Mouse (Mus musculus) lung, postnatal 0 days (tissue): ENCODE results near the gene D930007J09Rik. TPM values are rescaled to one million over a fixed set of nuclear protein-coding genes. Genes with fewer than 3 reads are reported as not detected.
A peak's percentile ranks its signal among the peaks of the same experiment; 100 is the strongest.

Experiments used
- ATAC-seq: fragments of 200-750 bp; cut with Nextera tagmentation; 2 replicates; pipeline ENCODE4 v1.8.0; 2017; ENCODE audit warnings: moderate library complexity
- DNase-seq: peaks from one replicate; pipeline ENCODE4 v3.0.0-alpha.2; 2016; ENCODE audit warnings: low spot score
- H3K27ac ChIP-seq: fragments of 300-500 bp; sonication (generic); 2 replicates; pipeline ENCODE4 v1.5.1; 2014; ENCODE audit warnings: antibody characterized with exemption, mild to moderate bottlenecking, low read length, mixed read lengths
- H3K27me3 ChIP-seq: fragments of 300-500 bp; sonication (generic); replicated peaks from 2 replicates; pipeline ENCODE4 v1.6.1; 2014; ENCODE audit warnings: low read length, mixed read lengths; ENCODE audit not compliant: insufficient read depth
- H3K36me3 ChIP-seq: fragments of 300-500 bp; sonication (generic); 2 replicates; pipeline ENCODE4 v1.6.1; 2014; ENCODE audit warnings: low read length, mixed read lengths; ENCODE audit not compliant: insufficient read depth
- H3K4me1 ChIP-seq: fragments of 300-500 bp; sonication (generic); 2 replicates; pipeline ENCODE4 v1.6.1; 2014; ENCODE audit warnings: antibody characterized with exemption, low read depth, low read length, mixed read lengths; ENCODE audit not compliant: insufficient read depth
- H3K4me2 ChIP-seq: fragments of 300-500 bp; sonication (generic); replicated peaks from 2 replicates; pipeline ENCODE4 v1.6.1; 2014; ENCODE audit warnings: low read depth, mild to moderate bottlenecking, low read length, moderate library complexity, mixed read lengths
- H3K4me3 ChIP-seq: fragments of 300-500 bp; sonication (generic); 2 replicates; pipeline ENCODE4 v1.5.1; 2014; ENCODE audit warnings: low read depth, low read length
- H3K9ac ChIP-seq: fragments of 300-500 bp; sonication (generic); replicated peaks from 2 replicates; pipeline ENCODE4 v1.6.1; 2014; ENCODE audit warnings: low read depth, mild to moderate bottlenecking
- H3K9me3 ChIP-seq: fragments of 300-500 bp; sonication (generic); 2 replicates; pipeline ENCODE4 v1.6.1; 2016; ENCODE audit warnings: low read length, mixed read lengths
- CTCF ChIP-seq: IDR thresholded peaks from 2 replicates; pipeline ENCODE4 v1.5.1; 2016; ENCODE audit warnings: antibody characterized with exemption, mild to moderate bottlenecking
- EP300 ChIP-seq: IDR thresholded peaks from 2 replicates; pipeline ENCODE4 v1.6.1; 2016; ENCODE audit warnings: antibody characterized with exemption, mild to moderate bottlenecking, control low read depth
- WGBS: fragments of 180-500 bp; shearing (Covaris S2); extraction: QIAGEN DNeasy Blood & Tissue Kit; methylation state at CpG from one replicate; pipeline ENCODE4 v1.1.7; 2014; 5-methylcytosine and 5-hydroxymethylcytosine counted together
- polyA plus RNA-seq: library from polyadenylated mRNA; unstranded; fragments of >200 nt; fragmentation: Nextera tagmentation; extraction: Ambion mirVana; gene quantifications from 2 replicates; pipeline ENCODE4 v1.2.1, GENCODE M21; 2015

Gene D930007J09Rik
- polyA plus RNA-seq, 1 experiment from 2014 or later = not detected

- Histone ChIP-seq H3K9ac (no peak overlapping the region), H3K36me3 (no peaks in the 10 kb centered on the region), H3K27ac (no peak overlapping the region), H3K4me1 (no peaks in the 10 kb centered on the region), H3K4me2 (no peak overlapping the region), H3K9me3 (no peaks in the 10 kb centered on the region), H3K27me3 (no peaks in the 10 kb centered on the region), H3K4me3 (no peak overlapping the region)
- ATAC-seq (no peak), DNase-seq (no peak)
- TF ChIP-seq EP300 (no peak), CTCF (no peak)
- WGBS = 66% methylated on average over 3 of the region's 3 CpGs
These were observed 29.0 kb upstream of the D930007J09Rik start for GRCm38 (mm10) chr13:32831505-32832273.

GRCm38 (mm10) chr13:32828886-32829285 is 26.2 kb upstream of the D930007J09Rik start:
- no peaks in the 10 kb centered on the region for H3K27me3 ChIP-seq
- H3K4me2 ChIP-seq = no peak overlapping the region
- H3K4me1 ChIP-seq = no peaks in the 10 kb centered on the region
- ATAC-seq = no peak
- H3K4me3 ChIP-seq = no peak overlapping the region
- TF ChIP-seq EP300 = no peak
- TF ChIP-seq CTCF = no peak
- WGBS = 60% methylated on average over 4 of the region's 4 CpGs
- H3K36me3 ChIP-seq = no peaks in the 10 kb centered on the region
- H3K9ac ChIP-seq = no peak overlapping the region
- no peaks in the 10 kb centered on the region for H3K9me3 ChIP-seq
- DNase-seq = no peak
- no peak overlapping the region for H3K27ac ChIP-seq

- TF ChIP-seq CTCF = peak; percentile 81
- no peak for TF ChIP-seq EP300
- Histone ChIP-seq H3K9me3 (no peaks in the 10 kb centered on the region), H3K4me3 (no peak overlapping the region), H3K4me1 (no peaks in the 10 kb centered on the region), H3K9ac (no peak overlapping the region), H3K4me2 (no peak overlapping the region), H3K27ac (no peak overlapping the region), H3K36me3 (no peaks in the 10 kb centered on the region), H3K27me3 (no peaks in the 10 kb centered on the region)
- peak; percentile 41 for DNase-seq
- WGBS = 43% methylated on average over 4 of the region's 4 CpGs
- ATAC-seq = no peak
These were observed 25.3 kb upstream of the D930007J09Rik start for GRCm38 (mm10) chr13:32827951-32828350.

GRCm38 (mm10) chr13:32827111-32827822 is 24.6 kb upstream of the D930007J09Rik start:
- Histone ChIP-seq H3K9ac (no peak overlapping the region), H3K4me2 (no peak overlapping the region), H3K27me3 (no peaks in the 10 kb centered on the region), H3K4me3 (no peak overlapping the region), H3K9me3 (no peaks in the 10 kb centered on the region), H3K27ac (no peak overlapping the region), H3K4me1 (no peaks in the 10 kb centered on the region), H3K36me3 (no peaks in the 10 kb centered on the region)
- WGBS = 77% methylated on average over 3 of the region's 3 CpGs
- TF ChIP-seq CTCF = peak; percentile 46
- TF ChIP-seq EP300 = no peak
- DNase-seq = no peak
- no peak for ATAC-seq

- H3K9me3 ChIP-seq = no peaks in the 10 kb centered on the region
- no peak for ATAC-seq
- no peaks in the 10 kb centered on the region for H3K4me1 ChIP-seq
- no peak for TF ChIP-seq EP300
- no peak for TF ChIP-seq CTCF
- H3K36me3 ChIP-seq = no peaks in the 10 kb centered on the region
- H3K4me2 ChIP-seq = no peak overlapping the region
- DNase-seq = no peak
- 90% methylated on average over 8 of the region's 8 CpGs for WGBS
- no peak overlapping the region for H3K9ac ChIP-seq
- H3K4me3 ChIP-seq = no peak overlapping the region
- no peaks in the 10 kb centered on the region for H3K27me3 ChIP-seq
- no peak overlapping the region for H3K27ac ChIP-seq
These were observed 22.9 kb upstream of the D930007J09Rik start for GRCm38 (mm10) chr13:32825546-32825945.

- DNase-seq (no peak), ATAC-seq (no peak)
- Histone ChIP-seq H3K9ac (no peak overlapping the region), H3K9me3 (no peaks in the 10 kb centered on the region), H3K4me3 (no peak overlapping the region), H3K27me3 (no peaks in the 10 kb centered on the region), H3K4me1 (no peaks in the 10 kb centered on the region), H3K27ac (no peak overlapping the region), H3K4me2 (no peak overlapping the region), H3K36me3 (0 out of 2 replicates have a peak, but pooled peaks cover 6% of the 10 kb centered on the region)
- 76% methylated on average over 6 of the region's 6 CpGs for WGBS
- no peak for TF ChIP-seq EP300
- TF ChIP-seq CTCF = no peak
These were observed 22.0 kb upstream of the D930007J09Rik start for GRCm38 (mm10) chr13:32824377-32825330.
